Mouse (Mus musculus) T-helper 1 cell (primary cell): ENCODE data around the gene Bicdl2.

Experiments
- in situ Hi-C: fragments of 300-600 bp; cut with MboI, MseI; formaldehyde crosslinking; loops from one replicate; pipeline ENCODE4 v1.15.1; 2025; ENCODE audit warnings: high pct_unique_total_duplicates

Bicdl2 gene

GRCm38 (mm10) chr17:23660117-23660875 lies at the start of gene Bicdl2:
Bicdl2 (plus strand) TSS chr17:23660506.
- in situ Hi-C loops: no loop called here

- in situ Hi-C loops: no loop called here
Measured at GRCm38 (mm10) chr17:23617087-23617486, 43.2 kb upstream of the Bicdl2 start.

GRCm38 (mm10) chr17:23620351-23620750 lies 40.0 kb upstream of the Bicdl2 start:
- in situ Hi-C loops: no loop called here

GRCm38 (mm10) chr17:23627813-23628212 lies 32.5 kb upstream of the Bicdl2 start:
- in situ Hi-C loops: no loop called here

GRCm38 (mm10) chr17:23630195-23631020 lies 29.9 kb upstream of the Bicdl2 start:
- in situ Hi-C loops: no loop called here

- in situ Hi-C loops: no loop called here
Measured at GRCm38 (mm10) chr17:23631241-23631640, 29.1 kb upstream of the Bicdl2 start.

GRCm38 (mm10) chr17:23644613-23645495 lies 15.5 kb upstream of the Bicdl2 start, which contains the start of gene Mmp25:
Mmp25 (minus strand) TSS chr17:23645277.
- in situ Hi-C loops: no loop called here

GRCm38 (mm10) chr17:23645894-23646293 lies 14.4 kb upstream of the Bicdl2 start:
- in situ Hi-C loops: no loop called here

- in situ Hi-C loops: no loop called here
Measured at GRCm38 (mm10) chr17:23651363-23651762, 8.9 kb upstream of the Bicdl2 start.

- in situ Hi-C loops: no loop called here
Measured at GRCm38 (mm10) chr17:23653324-23653723, 7.0 kb upstream of the Bicdl2 start.

GRCm38 (mm10) chr17:23654001-23654400 lies 6.3 kb upstream of the Bicdl2 start:
- in situ Hi-C loops: no loop called here

- in situ Hi-C loops: no loop called here
Measured at GRCm38 (mm10) chr17:23654410-23654809, 5.9 kb upstream of the Bicdl2 start.

- in situ Hi-C loops: no loop called here
Measured at GRCm38 (mm10) chr17:23658450-23658849, 1.9 kb upstream of the Bicdl2 start.

- in situ Hi-C loops: no loop called here
Measured at GRCm38 (mm10) chr17:23660876-23661200, 532 bp downstream of the Bicdl2 start.

GRCm38 (mm10) chr17:23661526-23661925 lies 1.2 kb downstream of the Bicdl2 start:
- in situ Hi-C loops: no loop called here

- in situ Hi-C loops: no loop called here
Measured at GRCm38 (mm10) chr17:23664556-23665021, 4.3 kb downstream of the Bicdl2 start.

- in situ Hi-C loops: no loop called here
Measured at GRCm38 (mm10) chr17:23665511-23665910, 5.2 kb downstream of the Bicdl2 start.

GRCm38 (mm10) chr17:23670516-23671074 lies 10.3 kb downstream of the Bicdl2 start:
- in situ Hi-C loops: loop anchor here (5.0 kb wide), 1 partner anchor 37 kb away; no protein-coding TSS in a partner anchor

GRCm38 (mm10) chr17:23671519-23671918 lies 11.2 kb downstream of the Bicdl2 start:
- in situ Hi-C loops: loop anchor here (5.0 kb wide), 1 partner anchor 36 kb away; no protein-coding TSS in a partner anchor

- in situ Hi-C loops: loop anchor here (5.0 kb wide), 1 partner anchor 35 kb away; no protein-coding TSS in a partner anchor
Measured at GRCm38 (mm10) chr17:23672761-23673160, 12.5 kb downstream of the Bicdl2 start.
